17 mouse cellular contexts compared by ENCODE assay signal in genomic region chr9:95436294-95436613, GRCm38 (mm10). TPM values are rescaled to one million over a fixed set of nuclear protein-coding genes. Genes with fewer than 3 reads are reported as not detected.
"Had no signal": no experiment of that assay in that cellular context is flagged by ENCODE, and none has a peak within 500 bp of the region (broad histone marks: within the 10 kb centered on the region; RNA-seq: fewer than 3 reads in every experiment).

No protein-coding gene starts in this region.

- H3K27me3 ChIP-seq: lung, embryonic 15.5 days; stomach, embryonic 15.5 days had no signal

- DNase-seq: liver, postnatal 0 days; lung, adult 2 months; lung, postnatal 14 days; lung, postnatal 36 days; midbrain, embryonic 14.5 days; right cerebral cortex, postnatal 14 days; thymus, adult 2 months; thymus, postnatal 25 days; thymus, postnatal 4 days had no signal

- H3K4me3 ChIP-seq: liver, embryonic 15.5 days; lung, embryonic 15.5 days; megakaryocyte, embryonic 14.5 days; stomach, embryonic 15.5 days had no signal

- H3K27ac ChIP-seq: liver, embryonic 15.5 days; lung, embryonic 15.5 days; macrophage; stomach, embryonic 15.5 days; stomach, postnatal 0 days had no signal

- ATAC-seq: liver, postnatal 0 days; lung, postnatal 0 days had no signal

- H3K4me1 ChIP-seq: liver, embryonic 15.5 days; lung, embryonic 15.5 days; stomach, embryonic 15.5 days had no signal

- H3K4me2 ChIP-seq: liver, embryonic 15.5 days; lung, embryonic 15.5 days; midbrain, embryonic 11.5 days; stomach, embryonic 15.5 days had no signal

- H3K36me3 ChIP-seq: liver, embryonic 15.5 days; lung, embryonic 15.5 days; stomach, embryonic 15.5 days had no signal

- H3K9me3 ChIP-seq: liver, embryonic 15.5 days; lung, embryonic 15.5 days; megakaryocyte, embryonic 14.5 days; stomach, embryonic 15.5 days had no signal

- H3K9ac ChIP-seq: liver, embryonic 15.5 days; liver, postnatal 0 days; lung, embryonic 15.5 days; stomach, embryonic 15.5 days had no signal

RNA-seq across cellular contexts. Expression of gene Chst2, which starts 29.7 kb away (rescaled TPM):
- polyA plus RNA-seq: macrophage had no signal
